Comparison of ENCODE assay signal across 9 mouse cellular contexts in genomic region chr9:96892546-96892945, GRCm38 (mm10). TPM values are rescaled to one million over a fixed set of nuclear protein-coding genes. Genes with fewer than 3 reads are reported as not detected.
DNase-seq lines count a peak whose midpoint lies in the region; ATAC-seq and TF ChIP-seq lines count a peak whose summit lies in the region.
"Had no signal": no experiment of that assay in that cellular context is flagged by ENCODE, and none has a peak within 500 bp of the region (broad histone marks: within the 10 kb centered on the region; RNA-seq: fewer than 3 reads in every experiment).

Pxylp1 (minus strand) TSS chr9:96892669.

- no peaks in the 10 kb centered on the region for H3K27me3 ChIP-seq in forebrain, postnatal 0 days (ENCODE audit: insufficient read depth, low read length)
- H3K27me3 ChIP-seq in intestine, embryonic 14.5 days (replicated peaks; ENCODE audit: control insufficient read depth, insufficient read depth, low read length) = no peaks in the 10 kb centered on the region
- H3K27me3 ChIP-seq in midbrain, embryonic 14.5 days (ENCODE audit: control insufficient read depth, insufficient read depth, low read length) = no peaks in the 10 kb centered on the region
- no peaks in the 10 kb centered on the region for H3K27me3 ChIP-seq in thymus, adult 2 months (ENCODE audit: control insufficient read depth, insufficient read depth, low read length)
- no peaks in the 10 kb centered on the region for H3K27me3 ChIP-seq in kidney, adult 2 months (replicated peaks; ENCODE audit: control insufficient read depth, insufficient read depth, low read length)

- H3K9me3 ChIP-seq in forebrain, postnatal 0 days (ENCODE audit: low read length) = no peaks in the 10 kb centered on the region
- no peaks in the 10 kb centered on the region for H3K9me3 ChIP-seq in intestine, embryonic 14.5 days (ENCODE audit: control insufficient read depth, low read length)
- no peaks in the 10 kb centered on the region for H3K9me3 ChIP-seq in midbrain, embryonic 14.5 days (ENCODE audit: control insufficient read depth, low read length)
- H3K9me3 ChIP-seq: liver, embryonic 15.5 days had no signal

- no peaks in the 10 kb centered on the region for H3K36me3 ChIP-seq in forebrain, postnatal 0 days (ENCODE audit: insufficient read depth)
- no peaks in the 10 kb centered on the region for H3K36me3 ChIP-seq in intestine, embryonic 14.5 days (ENCODE audit: control insufficient read depth, insufficient read depth, low read length)
- H3K36me3 ChIP-seq in midbrain, embryonic 14.5 days (ENCODE audit: control insufficient read depth, insufficient read depth, low read length) = no peaks in the 10 kb centered on the region
- H3K36me3 ChIP-seq in thymus, adult 2 months (ENCODE audit: control insufficient read depth, insufficient read depth, low read length) = no peaks in the 10 kb centered on the region
- H3K36me3 ChIP-seq in kidney, adult 2 months (ENCODE audit: control insufficient read depth, insufficient read depth, low read length) = no peaks in the 10 kb centered on the region
- H3K36me3 ChIP-seq: liver, embryonic 15.5 days had no signal

- no peak within 1 kb of the TSS for H3K4me3 ChIP-seq in forebrain, postnatal 0 days (ENCODE audit: low read depth, low read length)
- H3K4me3 ChIP-seq in intestine, embryonic 14.5 days (ENCODE audit: low read depth, low read length) = no peak within 1 kb of the TSS
- H3K4me3 ChIP-seq in midbrain, embryonic 14.5 days (replicated peaks; ENCODE audit: low read depth, low read length) = no peak within 1 kb of the TSS
- no peak within 1 kb of the TSS for H3K4me3 ChIP-seq in thymus, adult 2 months (ENCODE audit: control insufficient read depth, insufficient read depth, low read length)
- H3K4me3 ChIP-seq in kidney, adult 2 months (ENCODE audit: insufficient read depth, low read depth, low read length) = no peak within 1 kb of the TSS
- H3K4me3 ChIP-seq: liver, embryonic 15.5 days had no signal

- no peak within 1 kb of the TSS for H3K4me2 ChIP-seq in forebrain, postnatal 0 days (ENCODE audit: low read depth)
- peak within 1 kb of the TSS; percentile 11; the same call in 1 of the 2 replicates for H3K4me2 ChIP-seq in intestine, embryonic 14.5 days (ENCODE audit: low read length)
- peak within 1 kb of the TSS; percentile 37 for H3K4me2 ChIP-seq in midbrain, embryonic 14.5 days (ENCODE audit: low read length)
- H3K4me2 ChIP-seq: liver, embryonic 15.5 days had no signal

- no peak within 1 kb of the TSS for H3K9ac ChIP-seq in forebrain, postnatal 0 days
- H3K9ac ChIP-seq in intestine, embryonic 14.5 days (ENCODE audit: low read length) = no peak within 1 kb of the TSS
- H3K9ac ChIP-seq in midbrain, embryonic 14.5 days (replicated peaks; ENCODE audit: low read length) = 0 out of 2 replicates have a peak within 1 kb of the TSS, but pooled peaks have one; percentile 1
- H3K9ac ChIP-seq: liver, embryonic 15.5 days had no signal

- ATAC-seq in forebrain, postnatal 0 days = no peak
- ATAC-seq in intestine, embryonic 14.5 days (replicated peaks; ENCODE audit: low FRiP score, low TSS enrichment, low read depth) = no peak
- ATAC-seq in midbrain, embryonic 14.5 days (ENCODE audit: low FRiP score, low TSS enrichment) = no peak

- no peak for TF ChIP-seq POLR2A in thymus, adult 2 months (IDR thresholded peaks at IDR 0.05; ENCODE audit: control insufficient read depth, extremely low read depth, insufficient read depth, low read length, poor library complexity)
- no peak for TF ChIP-seq POLR2A in kidney, adult 2 months (IDR thresholded peaks at IDR 0.05; ENCODE audit: low read depth, low read length)

- no peak for DNase-seq in layer of hippocampus, adult 8-10 months (ENCODE audit: low spot score in 2 of 2)
- no peak for DNase-seq in layer of hippocampus, adult 9-11 months
- DNase-seq in forebrain, postnatal 0 days = no peak
- no peak for DNase-seq in intestine, embryonic 14.5 days (ENCODE audit: low spot score)
- peak; percentile 82 for DNase-seq in midbrain, embryonic 14.5 days
- no peak for DNase-seq in thymus, adult 18-20 months
- no peak for DNase-seq in thymus, adult 2 months
- no peak for DNase-seq in kidney, adult 2 months

- WGBS in forebrain, postnatal 0 days = 7% methylated on average over 3 of the region's 3 CpGs
- WGBS in intestine, embryonic 14.5 days = 16% methylated on average over 3 of the region's 3 CpGs
- 0% methylated on average over 3 of the region's 3 CpGs for WGBS in midbrain, embryonic 14.5 days
- WGBS in thymus, adult 2 months = 93% methylated on average over 3 of the region's 3 CpGs
- WGBS in kidney, adult 2 months = 46% methylated on average over 3 of the region's 3 CpGs

- H3K4me1 ChIP-seq in forebrain, postnatal 0 days (ENCODE audit: insufficient read depth) = peaks cover 11% of the 10 kb centered on the region; the same call in 1 of the 2 replicates
- H3K4me1 ChIP-seq in intestine, embryonic 14.5 days (replicated peaks; ENCODE audit: control insufficient read depth, insufficient read depth, low read length) = peaks cover 12% of the 10 kb centered on the region
- H3K4me1 ChIP-seq in midbrain, embryonic 14.5 days (ENCODE audit: control insufficient read depth, insufficient read depth, low read length) = peaks cover 46% of the 10 kb centered on the region
- H3K4me1 ChIP-seq in thymus, adult 2 months (replicated peaks; ENCODE audit: control insufficient read depth, insufficient read depth, low read length) = peaks cover 17% of the 10 kb centered on the region
- H3K4me1 ChIP-seq in kidney, adult 2 months (ENCODE audit: control insufficient read depth, insufficient read depth, low read length) = peaks cover 7% of the 10 kb centered on the region; the same call in 1 of the 2 replicates
- H3K4me1 ChIP-seq: liver, embryonic 15.5 days had no signal

- H3K27ac ChIP-seq in forebrain, postnatal 0 days (ENCODE audit: low read depth, low read length) = 0 out of 2 replicates have a peak within 1 kb of the TSS, but pooled peaks have one; percentile 40
- no peak within 1 kb of the TSS; the same call in 1 of the 2 replicates for H3K27ac ChIP-seq in intestine, embryonic 14.5 days (ENCODE audit: low read depth)
- peak within 1 kb of the TSS; percentile 81 for H3K27ac ChIP-seq in midbrain, embryonic 14.5 days (replicated peaks; ENCODE audit: low read depth, low read length)
- H3K27ac ChIP-seq in thymus, adult 2 months (ENCODE audit: control insufficient read depth, insufficient read depth, low read length) = no peak within 1 kb of the TSS
- no peak within 1 kb of the TSS for H3K27ac ChIP-seq in kidney, adult 2 months (ENCODE audit: insufficient read depth, low read depth, low read length)
- H3K27ac ChIP-seq: liver, embryonic 15.5 days had no signal

- no peak for TF ChIP-seq CTCF in forebrain, postnatal 0 days (IDR thresholded peaks at IDR 0.05; ENCODE audit: low read depth)
- no peak for TF ChIP-seq CTCF in thymus, adult 2 months (IDR thresholded peaks at IDR 0.05; ENCODE audit: borderline replicate concordance, control insufficient read depth, extremely low read depth, insufficient read depth, low read length, poor library complexity)
- TF ChIP-seq CTCF in kidney, adult 2 months (conservative IDR thresholded peaks at IDR 0.05; ENCODE audit: insufficient read depth, insufficient read length, low read depth, low read length) = no peak

RNA-seq across cellular contexts. Expression of gene Pxylp1, which starts in this region (rescaled TPM):
- 10 to 100 TPM; 15.2 to 22.6 (median 20.5) TPM for total RNA-seq in layer of hippocampus, adult 8-10 months (2022)
- total RNA-seq in forebrain, postnatal 0 days (2014; rRNA removed) = 25.2 and 35.1 TPM in 2 replicates
- polyA plus RNA-seq in forebrain, postnatal 0 days (2015; fragmentation: Nextera tagmentation; extraction: Ambion mirVana) = 14.9 and 22.6 TPM in 2 replicates
- polyA plus RNA-seq in intestine, embryonic 14.5 days (2014; fragmentation: Nextera tagmentation; extraction: Ambion mirVana) = 56.2 and 67.0 TPM in 2 replicates
- polyA plus RNA-seq in midbrain, embryonic 14.5 days (2014; fragmentation: Nextera tagmentation; extraction: Ambion mirVana) = 52.7 and 66.1 TPM in 2 replicates
- 4.4 and 4.9 TPM in 2 replicates for polyA plus RNA-seq in thymus, adult 2 months (2012; rRNA removed)
- 7.6 and 10.7 TPM in 2 replicates for polyA plus RNA-seq in kidney, adult 2 months (2012; rRNA removed)

Comparison
In these comparisons a context has a peak if more than half of its experiments do, and no peak if none do; other contexts are left out.
1. H3K27ac ChIP-seq: peak in forebrain, postnatal 0 days (single experiment) and midbrain, embryonic 14.5 days (single experiment); none in intestine, embryonic 14.5 days (single experiment), thymus, adult 2 months (single experiment) and kidney, adult 2 months (single experiment).